Mouse (Mus musculus): ENCODE measurements at regions not wholly inside any gene's neighbourhood (a gene's known extent, or its start where the extent isn't known, plus 50 kb on each side); places are given as distances from the start of the nearest gene placed in this dataset.

GRCm38 (mm10) chr8:26358711-26359136 lies 239.4 kb downstream of the Gm45692 start:
- no peak for DNase-seq

GRCm38 (mm10) chr8:26362366-26362765 lies 243.0 kb downstream of the Gm45692 start:
- no peak for DNase-seq

GRCm38 (mm10) chr8:26363616-26364015 lies 244.3 kb downstream of the Gm45692 start:
- no peak for DNase-seq

GRCm38 (mm10) chr8:26364637-26365036 lies 245.3 kb downstream of the Gm45692 start:
- no peak for DNase-seq

- DNase-seq: peak; percentile 49
Observed at GRCm38 (mm10) chr8:26380668-26381067, 261.3 kb downstream of the Gm45692 start.

GRCm38 (mm10) chr8:26382426-26382825 lies 263.1 kb downstream of the Gm45692 start:
- DNase-seq: no peak

GRCm38 (mm10) chr8:26383886-26384285 lies 264.6 kb downstream of the Gm45692 start:
- DNase-seq: no peak

- no peak for DNase-seq
Observed at GRCm38 (mm10) chr8:26384305-26384993, 265.1 kb downstream of the Gm45692 start.

GRCm38 (mm10) chr8:26384994-26385345 lies 265.6 kb downstream of the Gm45692 start:
- DNase-seq: no peak

GRCm38 (mm10) chr8:26395061-26395460 lies 275.7 kb downstream of the Gm45692 start:
- no peak for DNase-seq

GRCm38 (mm10) chr8:26420002-26420401 lies 300.7 kb downstream of the Gm45692 start:
- no peak for DNase-seq

- no peak for DNase-seq
Observed at GRCm38 (mm10) chr8:26420536-26420935, 301.2 kb downstream of the Gm45692 start.

- DNase-seq: peak; percentile 52
Observed at GRCm38 (mm10) chr8:26427311-26427710, 308.0 kb downstream of the Gm45692 start.

GRCm38 (mm10) chr8:26429751-26430327 lies 310.5 kb downstream of the Gm45692 start:
- peak; percentile 42 for DNase-seq

GRCm38 (mm10) chr8:26432161-26432919 lies 313.0 kb downstream of the Gm45692 start:
- no peak for DNase-seq

- no peak for DNase-seq
Observed at GRCm38 (mm10) chr8:26436236-26436635, 316.9 kb downstream of the Gm45692 start.

- no peak for DNase-seq
Observed at GRCm38 (mm10) chr8:26437571-26437970, 318.2 kb downstream of the Gm45692 start.

GRCm38 (mm10) chr8:26438246-26438862 lies 319.0 kb downstream of the Gm45692 start:
- no peak for DNase-seq

GRCm38 (mm10) chr8:26438877-26439276 lies 319.5 kb downstream of the Gm45692 start:
- no peak for DNase-seq

GRCm38 (mm10) chr8:26441268-26442030 lies 322.1 kb downstream of the Gm45692 start:
- peak; percentile 79 for DNase-seq

GRCm38 (mm10) chr8:26443041-26443440 lies 323.7 kb downstream of the Gm45692 start:
- peak; percentile 67 for DNase-seq

GRCm38 (mm10) chr8:26443735-26444134 lies 324.4 kb downstream of the Gm45692 start:
- no peak for DNase-seq

- DNase-seq: no peak
Observed at GRCm38 (mm10) chr8:26445991-26446390, 326.7 kb downstream of the Gm45692 start.

Measured in cerebellum, adult 11-12 months (tissue).